Mouse (Mus musculus): ENCODE results near the gene Mtf1.
A peak's percentile ranks its signal among the peaks of the same experiment; 100 is the strongest.

The Mtf1 gene

DNA sequence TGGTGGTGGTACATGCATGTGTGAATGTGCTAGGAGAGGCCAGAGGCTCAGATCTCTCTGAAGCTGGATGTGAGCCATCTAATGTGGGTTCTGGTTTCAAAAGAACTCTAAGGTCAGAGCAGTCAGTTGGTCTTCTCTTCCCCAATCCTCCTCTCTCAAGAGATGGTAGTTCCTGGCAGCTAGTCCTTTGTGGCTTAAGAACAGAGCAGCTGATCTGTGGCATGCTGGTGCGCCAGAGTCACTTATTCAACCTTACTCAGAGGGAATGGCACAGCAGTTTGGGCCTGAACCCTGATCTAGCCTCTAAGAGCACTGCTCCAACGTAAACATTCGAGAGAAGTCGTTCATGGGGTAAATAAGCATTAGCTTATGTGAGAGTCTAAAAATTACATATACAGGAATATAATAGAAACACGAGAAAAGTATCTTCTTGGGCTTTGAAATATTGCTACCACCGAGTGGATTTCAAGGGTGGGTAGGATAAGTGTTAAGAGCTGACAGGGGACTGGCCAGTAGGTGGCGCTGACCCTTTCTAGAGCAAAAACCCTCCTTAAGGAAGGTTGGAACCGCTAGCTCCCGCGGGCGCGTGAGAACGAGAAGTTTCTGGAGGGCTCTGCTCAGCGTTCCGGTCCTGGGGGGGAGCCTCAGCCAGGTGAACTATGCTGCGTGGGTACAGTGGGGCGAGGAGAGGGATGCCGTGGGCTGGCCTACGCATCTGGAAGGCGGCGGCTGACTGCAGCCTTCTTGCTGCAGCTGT, at the start of gene Mtf1:
TSS of gene Mtf1 (plus strand) at position 553 of the 757 bp plus-strand sequence.
- peak; percentile 89 for DNase-seq

DNA sequence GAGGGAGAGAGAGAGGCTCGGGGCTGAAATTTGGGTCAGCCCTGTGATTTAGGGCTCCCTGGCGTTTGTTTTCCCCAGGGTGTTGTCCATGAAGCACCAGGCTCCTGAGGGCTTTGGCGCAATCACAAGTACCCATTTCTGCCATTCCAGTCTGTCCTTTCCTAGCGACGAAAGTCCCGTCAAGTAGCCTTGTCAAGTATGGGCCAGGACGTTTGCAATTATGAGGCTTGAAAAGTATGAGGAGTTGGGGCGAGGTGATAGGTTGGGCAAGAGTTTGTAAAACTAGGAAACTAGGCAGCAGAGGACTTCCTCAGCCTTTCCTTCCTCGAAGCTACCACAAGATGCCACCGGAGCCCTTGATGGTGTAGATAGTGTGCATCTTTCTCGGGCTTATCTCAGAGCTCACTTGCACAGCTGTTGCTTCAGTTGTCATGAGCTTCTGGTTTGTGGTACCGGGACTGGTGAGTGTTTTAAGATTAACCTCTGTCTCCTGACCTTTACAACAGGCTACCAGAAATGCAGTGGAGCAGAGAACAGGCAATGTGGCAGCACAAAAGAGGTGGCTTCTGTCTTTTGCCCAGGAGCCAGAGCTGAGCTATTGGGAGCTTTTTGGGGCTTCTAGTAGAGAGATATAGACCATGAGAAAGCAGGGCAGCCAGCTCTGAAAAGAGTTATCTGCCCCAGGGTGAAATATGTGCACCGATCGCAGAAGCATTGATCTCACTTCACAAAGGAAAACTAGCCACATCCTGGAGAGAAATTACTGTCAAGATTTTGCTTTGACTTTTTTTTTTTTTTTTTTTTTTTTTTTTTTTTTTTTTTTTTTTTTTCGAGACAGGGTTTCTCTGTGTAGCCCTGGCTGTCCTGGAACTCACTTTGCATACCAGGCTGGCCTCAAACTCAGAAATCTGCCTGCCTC, 49.4 kb upstream of the Mtf1 start:
- peak; percentile 36 for DNase-seq

DNA sequence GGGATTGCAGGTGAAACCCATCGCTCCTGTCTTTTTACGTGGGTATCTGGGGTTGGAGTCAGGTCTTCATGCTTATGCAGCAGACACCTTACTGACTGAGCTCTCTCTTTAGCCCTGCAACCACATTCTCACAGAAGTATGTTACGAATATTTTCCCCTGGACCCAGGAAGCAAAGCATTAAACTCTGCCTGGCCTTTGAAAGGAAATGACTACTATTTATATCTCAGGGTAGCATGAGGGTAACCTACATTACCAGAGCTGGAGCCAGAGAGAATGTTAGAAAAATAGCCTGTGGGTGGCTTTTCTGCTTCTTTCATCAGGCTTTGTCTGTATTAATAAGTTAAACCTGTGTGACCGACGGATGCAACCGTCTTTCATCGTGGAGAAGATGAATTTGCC, 46.4 kb upstream of the Mtf1 start:
- no peak for DNase-seq

DNA sequence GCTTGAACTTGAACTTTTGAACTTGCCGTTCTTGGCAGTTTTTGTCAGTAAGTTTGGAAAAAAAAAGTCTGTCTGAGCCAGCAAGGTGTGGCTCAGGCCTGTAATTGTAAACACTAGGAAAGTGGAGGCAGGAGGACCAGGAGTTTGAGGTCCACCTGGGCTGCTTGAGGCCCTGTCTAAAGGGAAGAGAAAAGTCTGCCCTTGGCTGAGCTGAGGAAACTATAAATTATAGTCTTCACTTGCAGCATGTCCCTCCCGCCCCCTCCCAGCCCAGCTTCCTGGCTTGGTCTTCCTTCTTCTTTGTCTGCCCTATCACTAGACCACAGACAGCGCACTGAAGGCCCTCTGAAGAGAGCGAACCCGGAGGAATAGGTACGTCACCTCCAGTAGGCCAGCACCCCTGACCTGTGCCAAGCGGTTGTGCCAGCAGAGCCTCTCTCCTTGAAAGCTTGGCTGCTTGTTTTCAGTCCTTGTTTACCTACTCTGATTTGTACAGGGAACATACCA, 42.5 kb upstream of the Mtf1 start:
- DNase-seq, result peak; percentile 47

DNA sequence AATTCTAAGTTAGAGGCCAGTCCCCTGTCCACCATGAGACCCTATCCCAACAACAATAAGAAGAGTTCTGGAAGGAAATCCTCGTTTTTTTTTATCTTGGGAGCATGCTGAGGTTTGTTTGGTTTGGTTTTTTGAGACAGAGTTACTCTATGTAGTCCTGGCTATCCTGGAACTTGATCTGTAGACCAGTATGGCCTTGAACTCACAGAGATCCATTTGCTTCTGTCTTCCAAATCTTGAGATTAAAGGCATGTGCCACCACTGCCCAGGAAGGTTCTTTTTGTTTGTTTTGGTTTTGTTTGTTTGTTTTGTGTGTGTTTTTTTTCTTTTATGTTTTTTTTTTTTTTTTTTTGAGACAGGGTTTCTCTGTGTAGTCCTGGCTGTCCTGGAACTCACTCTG, 40.7 kb upstream of the Mtf1 start:
- DNase-seq, result no peak

DNA sequence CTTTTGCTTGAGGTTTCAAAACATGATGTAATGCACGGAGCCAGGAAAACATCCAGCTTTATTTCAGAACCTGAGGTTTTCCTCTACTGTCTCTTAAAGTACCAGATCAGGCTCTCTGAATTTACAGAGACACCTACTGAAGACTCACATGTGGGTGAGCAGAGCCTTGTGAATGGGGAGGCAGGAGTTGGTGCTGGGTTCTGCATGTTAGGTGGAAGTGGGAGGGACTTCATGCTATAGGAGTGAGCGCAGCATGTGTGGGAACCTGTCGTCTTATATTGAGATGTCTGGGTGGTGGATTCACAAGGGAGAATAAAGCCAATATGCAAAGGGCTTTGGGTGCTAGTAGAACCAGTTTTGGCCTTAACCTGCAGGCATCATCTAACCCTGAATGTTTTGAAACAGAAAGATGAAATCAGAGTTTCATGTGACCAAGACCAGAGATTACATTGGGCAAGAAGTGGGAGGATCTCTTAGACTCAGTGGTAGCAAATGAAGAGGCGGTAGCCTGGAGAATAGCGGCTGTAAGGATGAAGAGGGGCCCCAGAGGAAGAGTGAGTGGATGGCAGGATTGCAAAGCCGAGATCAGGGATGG, 38.9 kb upstream of the Mtf1 start:
- DNase-seq, result no peak

DNA sequence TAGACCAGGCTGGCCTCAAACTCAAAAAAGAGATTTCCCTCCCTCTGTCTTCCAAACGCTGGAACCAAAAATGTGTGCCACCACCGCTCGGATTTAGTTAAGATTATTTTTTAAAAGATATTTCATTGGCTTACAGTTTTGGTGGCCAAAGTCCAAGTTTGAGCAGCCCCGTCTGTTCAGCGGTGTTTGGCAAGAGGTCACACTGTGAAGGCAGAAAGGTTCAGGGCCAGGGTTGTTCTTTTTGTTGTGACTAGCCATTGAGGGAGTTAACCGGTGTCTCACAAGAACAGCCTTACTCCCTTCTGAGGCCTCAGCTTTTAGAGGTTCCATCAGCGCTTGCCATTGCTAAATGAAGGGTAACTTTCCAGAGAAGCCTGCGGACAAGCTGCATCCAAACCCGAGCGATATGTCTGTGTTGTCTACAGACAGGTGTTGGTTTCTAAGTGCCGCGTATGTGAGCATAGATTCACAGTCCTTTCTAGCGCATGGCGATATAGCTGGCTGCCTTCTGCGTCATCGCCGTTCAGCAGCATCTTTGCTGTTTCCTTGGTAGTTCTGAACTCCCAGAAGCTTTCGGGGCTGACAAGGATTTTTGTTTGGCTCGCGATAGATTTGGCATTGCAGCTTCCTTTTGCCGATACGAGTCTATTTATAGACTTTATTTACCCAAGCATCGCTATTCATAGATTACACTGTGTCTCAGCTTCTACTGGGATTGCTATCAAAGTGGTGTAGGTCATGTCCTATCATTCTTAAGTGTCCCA, 35.9 kb upstream of the Mtf1 start:
- no peak for DNase-seq

DNA sequence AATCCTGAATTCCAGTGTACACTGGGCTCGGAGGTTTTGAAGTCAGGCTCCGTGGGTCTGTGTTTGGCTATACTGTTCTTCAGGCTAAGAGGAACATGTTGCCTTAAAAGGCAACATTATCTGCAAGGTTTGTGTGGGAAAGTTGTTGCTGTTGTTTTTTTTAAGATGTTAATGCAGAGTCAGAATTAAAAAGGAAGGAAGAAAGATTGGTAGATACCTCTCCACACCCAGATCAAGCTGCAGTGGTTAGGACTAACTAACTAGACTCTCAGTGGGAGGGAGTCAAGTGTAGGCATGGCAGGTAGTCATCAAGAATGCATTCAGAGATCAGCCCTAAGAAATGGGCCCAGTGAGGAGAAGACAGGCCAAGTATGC, 35.4 kb upstream of the Mtf1 start:
- DNase-seq, result no peak

DNA sequence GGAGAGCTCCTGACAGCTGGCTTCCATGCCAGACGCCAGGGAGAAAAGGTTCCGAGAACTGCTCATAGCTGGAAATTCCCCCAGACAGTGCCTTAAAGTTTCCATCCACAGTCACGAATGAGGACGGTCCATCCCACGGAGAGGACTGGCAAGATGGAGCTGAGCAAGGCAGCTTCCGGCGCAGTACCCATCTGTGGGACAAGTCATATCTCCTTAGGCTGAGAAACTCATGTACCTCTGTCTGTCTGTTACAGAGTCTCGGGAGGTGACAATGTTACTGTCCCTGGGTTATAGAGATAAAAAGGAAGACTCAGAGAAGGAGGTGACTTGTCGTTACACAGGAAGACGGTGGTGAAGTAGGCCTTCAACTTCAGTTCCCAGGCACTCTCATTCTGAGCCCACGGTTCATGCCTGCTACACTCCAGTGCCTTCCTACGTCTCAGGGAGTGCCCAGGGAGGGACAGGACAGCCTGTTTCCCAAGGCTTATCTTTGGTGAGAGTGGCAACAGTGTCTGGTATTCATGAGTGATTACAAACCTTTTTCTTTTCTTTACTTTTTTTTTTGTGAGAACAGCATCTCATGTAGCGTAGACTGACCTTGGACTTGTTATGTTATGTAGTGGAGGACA, 32.8 kb upstream of the Mtf1 start:
- DNase-seq, result no peak

DNA sequence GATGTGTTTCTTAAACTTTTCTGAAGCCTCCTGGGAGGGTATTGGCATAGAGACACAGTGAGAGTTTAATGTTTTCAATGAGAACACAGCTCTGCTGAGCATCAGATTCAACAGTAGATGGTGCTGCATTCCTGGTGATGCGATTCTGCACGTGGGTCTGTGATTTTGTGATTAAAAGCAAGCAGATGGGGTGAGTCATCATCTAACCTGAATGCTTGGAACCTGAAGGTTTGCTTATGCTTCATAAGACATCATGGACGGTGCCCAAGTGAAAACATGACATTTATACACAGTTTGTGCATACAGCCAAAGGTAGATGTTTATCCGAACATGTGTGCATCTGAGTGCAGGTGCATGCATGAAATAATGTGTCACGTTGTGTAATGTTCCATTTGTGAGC, 31.3 kb upstream of the Mtf1 start:
- no peak for DNase-seq

DNA sequence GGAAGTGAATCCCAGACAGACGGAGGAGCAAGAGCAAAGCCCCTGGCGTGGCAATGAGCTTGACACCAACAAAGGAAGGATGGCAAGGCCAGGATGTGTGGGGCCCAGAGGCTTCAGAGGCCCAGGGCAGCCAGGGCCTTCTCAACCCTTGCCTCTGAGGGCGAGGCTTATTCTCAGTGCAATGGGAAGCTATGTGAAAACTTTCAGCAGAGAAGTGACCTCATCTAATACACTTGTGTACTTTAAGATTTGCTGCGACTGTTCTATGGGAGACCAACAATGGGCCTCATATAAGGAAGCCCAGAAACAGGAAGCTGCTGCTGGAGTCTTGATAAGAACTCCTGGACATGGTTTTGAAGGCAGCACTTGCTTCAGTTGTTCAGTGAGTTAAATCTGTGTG, 29.8 kb upstream of the Mtf1 start:
- DNase-seq, result no peak

DNA sequence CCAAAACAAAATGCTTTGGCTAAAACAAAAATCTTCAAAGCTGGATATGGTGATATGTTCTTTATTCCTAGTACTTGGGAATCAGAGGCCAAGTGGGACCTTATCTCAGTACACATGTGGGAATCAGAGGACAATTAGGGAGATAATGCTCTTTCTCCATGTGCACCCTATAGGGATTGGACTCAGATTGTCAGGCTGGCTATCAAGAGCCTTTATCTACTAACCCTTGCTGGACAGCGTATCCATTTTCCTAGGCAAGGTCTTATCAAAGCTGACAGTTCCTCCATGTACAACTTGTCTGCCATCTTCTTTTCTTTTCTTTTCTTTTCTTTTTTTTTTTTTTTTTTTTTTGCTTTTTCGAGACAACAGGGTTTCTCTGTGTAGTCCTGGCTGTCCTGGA, 28.5 kb upstream of the Mtf1 start:
- DNase-seq, result no peak

DNA sequence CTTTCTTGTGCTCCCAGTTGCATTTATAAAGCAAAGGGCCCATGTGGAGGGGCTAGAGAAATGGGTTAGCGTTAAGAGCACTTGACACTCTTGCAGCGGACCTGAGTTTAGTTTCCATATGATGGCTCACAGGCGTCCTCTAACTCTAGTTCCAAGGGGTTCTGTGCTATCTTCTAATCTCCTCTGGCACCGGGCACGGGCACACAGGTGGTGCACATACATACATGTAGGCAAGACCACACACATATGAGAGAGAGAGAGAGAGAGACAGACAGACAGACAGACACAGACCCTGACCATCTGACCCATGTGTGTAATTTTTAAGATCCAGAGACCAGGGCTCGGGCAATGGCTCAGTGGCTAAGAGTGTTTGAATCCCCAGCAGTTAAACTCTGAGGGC, 27.9 kb upstream of the Mtf1 start:
- DNase-seq, result no peak

DNA sequence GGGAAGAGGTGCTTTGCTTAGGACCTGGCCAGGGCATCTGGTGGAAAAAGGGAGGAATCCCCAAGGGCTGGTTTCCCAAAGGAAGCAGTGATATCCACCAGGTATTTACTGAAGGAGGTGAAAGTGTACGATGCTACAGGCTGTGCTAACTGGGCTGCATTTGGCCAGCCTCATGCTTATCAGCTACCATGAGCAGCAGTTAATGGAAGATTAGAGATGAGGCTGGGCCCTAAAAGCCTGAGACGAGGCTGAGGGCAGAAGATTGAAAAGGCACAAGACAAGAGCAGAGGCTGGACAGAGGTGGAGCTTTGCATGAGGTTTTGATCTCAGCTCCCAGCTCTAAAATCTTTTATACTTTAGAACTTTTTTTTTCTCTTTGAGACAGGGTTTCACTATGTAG, 27.5 kb upstream of the Mtf1 start:
- DNase-seq, result no peak

DNA sequence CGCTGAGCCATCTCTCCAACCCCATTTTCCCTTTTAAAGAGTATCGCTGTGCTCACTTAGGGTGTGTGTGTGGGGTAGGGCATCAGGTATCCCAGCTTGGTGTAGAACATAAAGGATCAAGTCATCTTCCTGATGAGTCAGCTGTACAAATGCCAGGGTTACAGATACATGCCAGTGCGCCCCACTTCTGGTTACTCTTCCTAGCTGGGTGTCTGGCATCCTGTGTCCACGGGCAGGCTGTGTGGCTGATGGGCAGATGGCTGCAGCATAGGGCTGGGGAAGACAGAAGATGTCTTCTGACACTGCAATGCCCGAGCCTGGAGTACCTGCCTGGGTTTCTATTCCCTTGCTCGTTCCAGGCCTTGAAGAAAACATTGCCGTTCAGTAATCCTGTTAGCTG, 20.5 kb upstream of the Mtf1 start:
- no peak for DNase-seq

DNA sequence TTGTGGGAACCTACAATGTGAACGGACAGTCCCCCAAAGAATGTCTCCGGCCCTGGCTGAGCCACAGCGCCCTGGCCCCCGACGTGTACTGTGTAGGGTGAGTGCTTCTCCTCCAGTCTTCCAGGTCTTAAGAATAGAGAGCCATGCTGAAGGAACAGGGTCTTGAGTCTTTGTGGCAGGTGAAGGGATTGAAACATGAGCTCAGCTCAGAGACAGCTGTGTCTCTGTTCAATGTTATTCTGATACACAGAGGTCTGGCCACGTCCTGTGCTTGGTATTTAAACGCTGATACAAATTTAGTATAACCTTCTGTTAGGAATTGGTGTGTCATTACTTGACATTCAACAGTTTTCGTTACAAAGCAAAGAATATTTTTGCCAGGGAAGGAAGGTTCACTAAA, 19.5 kb upstream of the Mtf1 start:
- no peak for DNase-seq

DNA sequence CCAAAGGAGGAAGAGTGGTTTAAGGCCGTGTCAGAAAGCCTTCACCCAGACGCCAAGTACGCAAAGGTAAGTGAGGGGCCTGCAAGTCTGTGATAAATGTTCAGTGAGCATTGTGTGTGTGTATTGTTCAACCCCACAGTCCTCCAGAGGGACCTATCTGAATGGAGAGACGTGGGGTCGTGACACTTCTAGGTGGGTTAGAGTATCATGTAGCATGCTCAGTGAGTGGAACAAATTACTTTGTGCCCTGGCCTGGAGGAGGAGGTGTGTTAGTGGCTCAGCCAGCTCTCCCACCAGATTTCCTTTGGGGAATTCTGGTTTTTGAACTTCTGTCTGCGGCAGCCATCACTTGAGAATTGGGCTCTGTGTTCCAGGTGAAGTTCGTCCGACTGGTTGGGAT, 18.0 kb upstream of the Mtf1 start:
- DNase-seq, result no peak

DNA sequence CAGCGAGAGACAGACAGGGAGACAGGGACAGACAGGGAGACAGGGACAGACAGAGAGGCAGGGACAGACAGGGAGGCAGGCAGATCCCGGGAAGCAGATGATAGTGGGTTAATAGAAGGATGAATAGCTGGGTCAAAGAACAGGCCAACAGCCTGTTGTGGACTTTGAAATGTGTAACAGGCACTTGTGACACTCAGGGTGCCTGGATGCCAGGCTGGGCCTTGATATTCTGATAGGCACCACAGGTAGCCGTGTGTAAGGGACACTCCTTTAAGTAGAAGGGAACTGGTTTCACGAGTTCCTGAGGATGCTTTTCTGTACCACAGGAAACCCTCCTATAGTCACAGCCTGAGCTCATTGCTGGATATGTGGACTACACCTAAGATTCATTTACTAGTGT, 11.9 kb upstream of the Mtf1 start:
- no peak for DNase-seq

DNA sequence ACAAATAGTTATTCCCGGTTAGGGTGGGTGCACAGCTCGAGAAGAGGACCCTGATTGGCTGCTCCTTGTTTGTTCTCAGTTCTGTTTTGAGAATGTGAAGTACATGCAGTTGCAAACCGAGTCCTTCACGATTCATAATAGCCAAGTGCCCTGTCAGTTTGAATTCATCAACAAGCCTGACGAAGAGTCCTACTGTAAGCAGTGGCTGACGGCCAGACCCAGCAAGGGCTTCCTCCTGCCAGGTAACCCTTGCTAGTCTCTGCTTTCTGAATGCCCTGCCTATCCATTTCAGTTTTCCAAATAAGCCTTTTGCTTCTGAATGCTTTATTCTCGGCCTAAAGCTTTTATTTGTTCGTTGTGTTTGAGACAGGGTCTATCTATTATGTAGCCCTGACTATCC, 9.8 kb upstream of the Mtf1 start:
- DNase-seq, result no peak

DNA sequence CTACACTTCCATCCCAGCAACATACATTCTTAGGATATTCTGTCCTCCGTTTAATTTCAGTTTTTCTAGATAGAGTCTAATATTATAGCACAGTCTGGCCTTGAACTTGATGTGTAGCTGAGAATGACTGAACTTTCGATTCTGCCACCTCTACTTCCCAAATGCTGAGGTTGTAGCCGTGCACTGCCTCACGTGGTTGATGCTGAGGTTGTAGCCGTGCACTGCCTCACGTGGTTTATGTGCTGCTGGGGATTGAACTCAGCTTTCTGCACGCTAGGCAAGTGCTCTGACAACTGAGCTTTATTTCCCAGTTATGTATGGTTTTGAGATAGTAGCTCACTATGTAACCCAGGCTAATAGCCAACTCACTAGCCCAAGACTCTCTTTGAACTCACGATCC, 5.8 kb upstream of the Mtf1 start:
- DNase-seq, result no peak

DNA sequence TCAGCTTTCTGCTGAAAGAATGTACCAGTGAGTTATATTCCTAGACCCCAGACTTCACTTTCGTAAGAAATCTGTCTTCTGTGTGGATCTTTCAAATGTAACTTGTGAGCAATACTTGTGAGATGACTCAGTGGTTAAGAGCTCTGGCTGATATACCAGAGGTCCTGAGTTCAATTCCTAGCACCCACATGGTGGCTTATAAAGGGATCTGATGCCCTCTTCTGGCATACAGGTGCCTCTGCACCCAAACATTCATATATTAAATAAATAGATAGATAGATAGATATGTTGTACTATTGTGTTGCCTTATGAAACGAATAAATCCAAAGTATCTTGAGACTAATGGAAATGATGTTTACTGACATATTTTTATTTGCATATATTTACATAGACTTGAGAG, 5.0 kb upstream of the Mtf1 start:
- DNase-seq, result no peak

Measured in kidney, postnatal 14 days (tissue).